Mouse (Mus musculus) forebrain, postnatal 0 days (tissue): ENCODE results near the gene 1700029I15Rik. TPM values are rescaled to one million over a fixed set of nuclear protein-coding genes. Genes with fewer than 3 reads are reported as not detected.
A peak's percentile ranks its signal among the peaks of the same experiment; 100 is the strongest.

Experiments
- ATAC-seq: fragments of 200-750 bp; cut with Nextera tagmentation; 2 replicates; pipeline ENCODE4 v1.8.0; 2017; ENCODE audit warnings: mild to moderate bottlenecking, moderate library complexity
- DNase-seq: peaks from one replicate; pipeline ENCODE4 v3.0.0-alpha.2; 2015
- H3K27ac ChIP-seq: fragments of 300-500 bp; sonication (generic); 2 replicates; pipeline ENCODE4 v1.5.1; 2014; ENCODE audit warnings: low read depth, mild to moderate bottlenecking, antibody characterized with exemption, low read length, moderate library complexity, mixed read lengths
- H3K27me3 ChIP-seq: fragments of 300-500 bp; sonication (generic); 2 replicates; pipeline ENCODE4 v1.6.1; 2014; ENCODE audit warnings: mild to moderate bottlenecking, low read length, mixed read lengths; ENCODE audit not compliant: insufficient read depth
- H3K36me3 ChIP-seq: fragments of 300-500 bp; sonication (generic); 2 replicates; pipeline ENCODE4 v1.6.1; 2014; ENCODE audit warnings: mild to moderate bottlenecking, moderate library complexity; ENCODE audit not compliant: insufficient read depth
- H3K4me1 ChIP-seq: fragments of 300-500 bp; sonication (generic); 2 replicates; pipeline ENCODE4 v1.6.1; 2014; ENCODE audit warnings: antibody characterized with exemption; ENCODE audit not compliant: insufficient read depth
- H3K4me2 ChIP-seq: fragments of 300-500 bp; sonication (generic); 2 replicates; pipeline ENCODE4 v1.6.1; 2014; ENCODE audit warnings: low read depth, mild to moderate bottlenecking, moderate library complexity
- H3K4me3 ChIP-seq: fragments of 300-500 bp; sonication (generic); 2 replicates; pipeline ENCODE4 v1.5.1; 2014; ENCODE audit warnings: low read depth, low read length, mixed read lengths
- H3K9ac ChIP-seq: fragments of 300-500 bp; sonication (generic); 2 replicates; pipeline ENCODE4 v1.6.1; 2014; ENCODE audit warnings: mild to moderate bottlenecking
- H3K9me3 ChIP-seq: fragments of 300-500 bp; sonication (generic); 2 replicates; pipeline ENCODE4 v1.6.1; 2016; ENCODE audit warnings: low read length
- CTCF ChIP-seq: sonication (generic); IDR thresholded peaks from 2 replicates; pipeline ENCODE4 v1.5.1; 2016; ENCODE audit warnings: antibody characterized with exemption, control low read depth, low read depth
- WGBS: fragments of 180-500 bp; shearing (Covaris S2); extraction: QIAGEN DNeasy Blood & Tissue Kit; methylation state at CpG from one replicate; pipeline ENCODE4 v1.1.7; 2014; 5-methylcytosine and 5-hydroxymethylcytosine counted together
- polyA plus RNA-seq: library from polyadenylated mRNA; unstranded; fragments of >200 nt; fragmentation: Nextera tagmentation; extraction: Ambion mirVana; gene quantifications from 2 replicates; pipeline ENCODE4 v1.2.1, GENCODE M21; 2015
- total RNA-seq: library from RNA; depleted of rRNA; stranded (reverse); fragments of >200 nt; gene quantifications from 2 replicates; pipeline ENCODE4 v1.2.3, GENCODE M21; 2014

1700029I15Rik gene
- total and polyA plus RNA-seq, 2 experiments from 2014 or later = 2.3 to 3.1 TPM

- H3K27ac ChIP-seq = no peak overlapping the region
- TF ChIP-seq CTCF = no peak
- no peak for DNase-seq
- ATAC-seq = no peak
- H3K36me3 ChIP-seq = peaks cover 56% of the 10 kb centered on the region
- 76% methylated on average over 2 of the region's 2 CpGs for WGBS
- H3K4me1 ChIP-seq = no peaks in the 10 kb centered on the region
- no peaks in the 10 kb centered on the region for H3K27me3 ChIP-seq
- H3K9me3 ChIP-seq = no peaks in the 10 kb centered on the region
- no peak overlapping the region for H3K4me3 ChIP-seq
- no peak overlapping the region for H3K4me2 ChIP-seq
- H3K9ac ChIP-seq = no peak overlapping the region
These were observed 23.0 kb upstream of the 1700029I15Rik start for GRCm38 (mm10) chr2:92359301-92359700.

GRCm38 (mm10) chr2:92360186-92360823 is 22.0 kb upstream of the 1700029I15Rik start:
- peak; percentile 47 for ATAC-seq
- WGBS = 63% methylated on average over 25 of the region's 25 CpGs
- Histone ChIP-seq H3K36me3 (peaks cover 57% of the 10 kb centered on the region), H3K4me3 (no peak overlapping the region), H3K27me3 (no peaks in the 10 kb centered on the region), H3K9ac (no peak overlapping the region), H3K9me3 (no peaks in the 10 kb centered on the region), H3K27ac (no peak overlapping the region; the same call in 1 of the 2 replicates), H3K4me1 (no peaks in the 10 kb centered on the region), H3K4me2 (no peak overlapping the region)
- no peak for TF ChIP-seq CTCF
- peak; percentile 54 for DNase-seq

GRCm38 (mm10) chr2:92360893-92361292 is 21.4 kb upstream of the 1700029I15Rik start:
- no peak for TF ChIP-seq CTCF
- ATAC-seq = no peak
- DNase-seq = no peak
- Histone ChIP-seq H3K36me3 (peaks cover 57% of the 10 kb centered on the region), H3K4me3 (no peak overlapping the region), H3K27ac (no peak overlapping the region), H3K4me1 (no peaks in the 10 kb centered on the region), H3K9ac (no peak overlapping the region), H3K9me3 (no peaks in the 10 kb centered on the region), H3K4me2 (no peak overlapping the region), H3K27me3 (no peaks in the 10 kb centered on the region)
- WGBS = 20% methylated on average over 12 of the region's 12 CpGs

- Histone ChIP-seq H3K27me3 (no peaks in the 10 kb centered on the region), H3K4me3 (no peak overlapping the region), H3K9ac (no peak overlapping the region), H3K4me2 (no peak overlapping the region), H3K4me1 (no peaks in the 10 kb centered on the region), H3K9me3 (no peaks in the 10 kb centered on the region), H3K27ac (no peak overlapping the region), H3K36me3 (peaks cover 55% of the 10 kb centered on the region)
- ATAC-seq = no peak
- no peak for DNase-seq
- 84% methylated on average over 8 of the region's 8 CpGs for WGBS
- TF ChIP-seq CTCF = no peak
These were observed 20.5 kb upstream of the 1700029I15Rik start for GRCm38 (mm10) chr2:92361795-92362194.

GRCm38 (mm10) chr2:92362571-92363228 is 19.6 kb upstream of the 1700029I15Rik start:
- Histone ChIP-seq H3K36me3 (peaks cover 48% of the 10 kb centered on the region), H3K4me3 (no peak overlapping the region), H3K27me3 (no peaks in the 10 kb centered on the region), H3K9me3 (no peaks in the 10 kb centered on the region), H3K4me1 (no peaks in the 10 kb centered on the region), H3K9ac (no peak overlapping the region), H3K4me2 (no peak overlapping the region), H3K27ac (no peak overlapping the region)
- ATAC-seq (no peak), DNase-seq (no peak)
- no peak for TF ChIP-seq CTCF
- 92% methylated on average over 6 of the region's 6 CpGs for WGBS

GRCm38 (mm10) chr2:92364086-92364485 is 18.3 kb upstream of the 1700029I15Rik start:
- H3K36me3 ChIP-seq = peaks cover 34% of the 10 kb centered on the region
- H3K27me3 ChIP-seq = no peaks in the 10 kb centered on the region
- no peak for TF ChIP-seq CTCF
- ATAC-seq (no peak), DNase-seq (no peak)
- no peaks in the 10 kb centered on the region for H3K9me3 ChIP-seq
- no peak overlapping the region for H3K4me2 ChIP-seq
- no peak overlapping the region for H3K9ac ChIP-seq
- WGBS = 90% methylated on average over 4 of the region's 4 CpGs
- no peaks in the 10 kb centered on the region for H3K4me1 ChIP-seq
- no peak overlapping the region for H3K27ac ChIP-seq
- H3K4me3 ChIP-seq = no peak overlapping the region

GRCm38 (mm10) chr2:92365568-92365967 is 16.8 kb upstream of the 1700029I15Rik start:
- Histone ChIP-seq H3K36me3 (peaks cover 22% of the 10 kb centered on the region), H3K4me3 (no peak overlapping the region), H3K27me3 (peaks cover 6% of the 10 kb centered on the region; the same call in 1 of the 2 replicates), H3K4me2 (no peak overlapping the region), H3K9me3 (no peaks in the 10 kb centered on the region), H3K4me1 (no peaks in the 10 kb centered on the region), H3K27ac (no peak overlapping the region), H3K9ac (no peak overlapping the region)
- no peak for TF ChIP-seq CTCF
- no peak for DNase-seq
- no peak for ATAC-seq
- WGBS = 92% methylated on average over 10 of the region's 10 CpGs
